Mouse (Mus musculus) C2C12 (cell line): ENCODE data around the gene Ift43.

Experiments used
- CTCF ChIP-seq: IDR thresholded peaks from one replicate; pipeline ENCODE4 v1.5.1; 2011; ENCODE audit not compliant: control insufficient read depth, insufficient read depth, insufficient read length
- FOSL1 ChIP-seq: IDR thresholded peaks from one replicate; pipeline ENCODE4 v1.8.0; 2011; ENCODE audit warnings: mild to moderate bottlenecking, low read length; ENCODE audit not compliant: poor library complexity, insufficient read depth, severe bottlenecking
- MAX ChIP-seq: IDR thresholded peaks from one replicate; pipeline ENCODE4 v1.6.1; 2011; ENCODE audit warnings: mild to moderate bottlenecking, control low read depth
- MYOD1 ChIP-seq: IDR thresholded peaks from one replicate; pipeline ENCODE4 v1.6.1; 2011; ENCODE audit warnings: low read depth; ENCODE audit not compliant: control insufficient read depth, insufficient read length
- MYOG ChIP-seq: IDR thresholded peaks from one replicate; pipeline ENCODE4 v1.6.1; 2011; ENCODE audit not compliant: control insufficient read depth, insufficient read length; ENCODE audit errors: extremely low read depth
- USF1 ChIP-seq: IDR thresholded peaks from one replicate; pipeline ENCODE4 v1.6.1; 2011; ENCODE audit warnings: low read depth, mild to moderate bottlenecking, control low read depth, moderate library complexity

DNA sequence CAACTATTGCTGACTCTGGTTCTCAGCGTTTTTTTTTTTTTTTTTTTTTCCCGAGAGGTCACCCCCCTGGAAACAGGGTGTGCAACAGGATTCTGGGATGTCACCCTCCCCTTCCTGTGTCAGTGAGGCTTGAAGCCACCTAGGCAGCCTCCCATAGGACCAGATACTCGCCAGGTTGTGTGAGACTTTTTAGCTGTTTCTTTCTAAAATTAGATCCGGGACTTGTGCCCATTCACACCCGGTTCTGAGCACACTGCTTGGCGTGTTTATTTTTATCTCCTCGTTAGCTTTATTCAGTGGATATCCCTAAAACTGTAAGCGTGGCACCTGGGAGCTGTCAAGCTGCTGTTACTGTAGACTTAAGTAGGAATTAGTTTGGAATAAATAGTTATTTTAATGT is 4.2 kb downstream of the Ift43 start:
- TF ChIP-seq CTCF (no peak), MAX (no peak), MYOG (no peak), MYOD1 (no peak), USF1 (no peak), FOSL1 (no peak)
